Mouse (Mus musculus) heart, embryonic 10.5 days (tissue): ENCODE data around the gene Trpv2. TPM values are rescaled to one million over a fixed set of nuclear protein-coding genes. Genes with fewer than 3 reads are reported as not detected.
A peak's percentile ranks its signal among the peaks of the same experiment; 100 is the strongest.

ENCODE experiments used
- DNase-seq: peaks from one replicate; pipeline ENCODE4 v3.0.0-alpha.2; 2017; ENCODE audit warnings: low spot score
- H3K27ac ChIP-seq: fragments of 300-500 bp; sonication (generic); 2 replicates; pipeline ENCODE4 v1.5.1; 2016; ENCODE audit warnings: mild to moderate bottlenecking
- H3K27me3 ChIP-seq: fragments of 300-500 bp; sonication (generic); 2 replicates; pipeline ENCODE4 v1.6.1; 2016; ENCODE audit warnings: mild to moderate bottlenecking; ENCODE audit not compliant: poor library complexity, insufficient read depth, severe bottlenecking
- H3K36me3 ChIP-seq: fragments of 300-500 bp; sonication (generic); 2 replicates; pipeline ENCODE4 v1.6.1; 2016; ENCODE audit warnings: mild to moderate bottlenecking, moderate library complexity
- H3K4me1 ChIP-seq: fragments of 300-500 bp; sonication (generic); 2 replicates; pipeline ENCODE4 v1.6.1; 2016; ENCODE audit warnings: mild to moderate bottlenecking
- H3K4me3 ChIP-seq: fragments of 300-500 bp; sonication (generic); 2 replicates; pipeline ENCODE4 v1.5.1; 2016; ENCODE audit warnings: mild to moderate bottlenecking, moderate library complexity
- H3K9me3 ChIP-seq: fragments of 300-500 bp; sonication (generic); 2 replicates; pipeline ENCODE4 v1.6.1; 2016; ENCODE audit warnings: mild to moderate bottlenecking, moderate library complexity
- WGBS: fragments of 180-500 bp; shearing (Covaris S2); methylation state at CpG from one replicate; pipeline ENCODE4 v1.1.7; 2016; 5-methylcytosine and 5-hydroxymethylcytosine counted together
- polyA plus RNA-seq: library from polyadenylated mRNA; unstranded; fragments of >200 nt; fragmentation: Nextera tagmentation; extraction: Ambion mirVana; gene quantifications from 2 replicates; pipeline ENCODE4 v1.2.1, GENCODE M21; 2016

Trpv2 gene
- polyA plus RNA-seq, 1 experiment from 2014 or later = 4.2 TPM

DNA sequence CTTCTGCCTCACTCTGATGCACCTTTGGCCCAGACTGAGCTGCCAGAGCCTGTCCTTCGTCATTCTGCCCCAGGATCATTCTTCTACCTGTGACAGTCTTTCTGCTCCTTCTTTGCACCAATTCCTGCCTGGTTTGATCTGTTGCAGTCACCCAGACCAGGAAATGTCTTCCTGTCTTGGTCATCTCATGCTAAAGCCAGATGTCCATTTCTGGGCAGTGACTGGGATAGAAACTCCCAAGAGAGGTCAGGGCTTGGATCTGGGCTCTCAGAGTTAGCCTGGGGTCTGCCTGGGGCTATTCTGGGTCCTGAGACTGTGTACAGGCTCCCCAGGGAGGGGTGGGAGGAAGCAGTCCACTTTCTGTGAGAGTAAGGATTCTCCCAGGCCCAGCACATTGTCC, 8.1 kb upstream of the Trpv2 start:
- Histone ChIP-seq H3K27ac (no peak overlapping the region), H3K36me3 (no peaks in the 10 kb centered on the region), H3K27me3 (0 out of 2 replicates have a peak, but pooled peaks cover 6% of the 10 kb centered on the region), H3K9me3 (no peaks in the 10 kb centered on the region), H3K4me3 (no peak overlapping the region), H3K4me1 (peaks cover 9% of the 10 kb centered on the region; the same call in 1 of the 2 replicates)
- 28% methylated on average over 1 of the region's 1 CpGs for WGBS
- no peak for DNase-seq

DNA sequence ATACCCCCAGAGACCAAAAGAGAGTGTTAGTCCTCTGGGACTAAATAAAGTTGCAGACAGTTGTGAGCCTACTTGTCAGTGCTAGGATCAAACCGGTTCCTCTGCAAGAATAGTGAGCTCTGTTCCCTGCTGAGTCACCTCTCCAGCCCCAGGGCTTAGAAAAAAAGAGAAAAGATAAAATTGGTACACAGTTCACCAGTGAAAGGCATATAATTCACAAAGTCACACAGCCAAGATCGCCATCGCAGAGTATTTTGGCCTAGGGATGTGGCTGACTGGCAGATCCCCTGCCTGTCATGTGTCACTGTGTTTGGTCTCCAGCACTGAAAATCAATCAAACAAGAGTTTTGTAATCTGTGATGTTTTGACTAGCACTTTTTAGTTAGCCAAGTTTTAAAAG, 6.0 kb upstream of the Trpv2 start:
- Histone ChIP-seq H3K36me3 (no peaks in the 10 kb centered on the region), H3K4me3 (no peak overlapping the region), H3K9me3 (no peaks in the 10 kb centered on the region), H3K4me1 (peaks cover 9% of the 10 kb centered on the region; the same call in 1 of the 2 replicates), H3K27ac (no peak overlapping the region), H3K27me3 (no peaks in the 10 kb centered on the region)
- no peak for DNase-seq
- 72% methylated on average over 3 of the region's 3 CpGs for WGBS

DNA sequence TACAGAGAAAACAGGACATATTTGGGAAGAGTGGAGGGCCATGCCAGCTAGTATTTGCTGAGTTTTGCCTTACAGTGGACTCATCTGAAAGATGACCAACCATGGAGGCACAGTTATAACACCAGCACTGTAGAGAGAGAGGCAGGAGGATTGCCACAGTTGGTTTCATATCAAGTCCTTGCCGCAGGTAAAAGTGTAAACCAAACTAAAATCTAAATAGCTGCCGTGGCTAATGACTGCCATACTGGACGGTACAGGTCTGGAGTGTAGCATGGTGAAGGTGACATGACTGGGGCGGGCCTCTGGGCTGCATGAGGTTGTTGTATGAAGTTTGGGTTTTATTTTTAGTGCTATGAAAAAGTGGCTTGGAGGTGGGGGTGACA, 408 bp downstream of the Trpv2 start:
- WGBS = 78% methylated on average over 4 of the region's 4 CpGs

DNA sequence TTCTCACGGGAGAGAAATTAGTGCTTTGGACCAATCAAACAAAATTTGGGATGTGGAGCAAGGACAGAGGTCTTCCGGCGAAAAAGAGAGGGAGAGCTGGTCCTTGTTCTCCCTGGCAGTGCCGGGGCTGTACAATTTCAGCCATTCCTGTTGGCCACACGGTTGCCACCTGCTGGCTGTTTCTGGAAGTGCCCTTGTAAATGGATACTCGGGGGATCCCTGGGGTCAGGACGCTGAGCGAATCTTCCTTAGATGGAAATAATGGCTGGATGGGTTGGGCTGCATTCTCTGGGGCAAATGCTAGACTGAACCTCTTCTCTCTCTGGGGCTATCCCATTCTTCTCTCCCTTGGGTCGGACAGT, 992 bp downstream of the Trpv2 start:
- peak; percentile 92 for DNase-seq
- Histone ChIP-seq H3K9me3 (no peaks in the 10 kb centered on the region), H3K27ac (peak overlapping the region; percentile 84), H3K4me1 (peaks cover 18% of the 10 kb centered on the region), H3K4me3 (peak overlapping the region; percentile 72), H3K36me3 (no peaks in the 10 kb centered on the region), H3K27me3 (peaks cover 7% of the 10 kb centered on the region; the same call in 1 of the 2 replicates)
- WGBS = 3% methylated on average over 9 of the region's 9 CpGs

More for the DNA sequence above, 408 bp downstream of the Trpv2 start:
- Histone ChIP-seq H3K4me1 (peaks cover 18% of the 10 kb centered on the region), H3K4me3 (no peak overlapping the region), H3K36me3 (no peaks in the 10 kb centered on the region), H3K27me3 (peaks cover 7% of the 10 kb centered on the region; the same call in 1 of the 2 replicates), H3K27ac (no peak overlapping the region), H3K9me3 (no peaks in the 10 kb centered on the region)
- no peak for DNase-seq

DNA sequence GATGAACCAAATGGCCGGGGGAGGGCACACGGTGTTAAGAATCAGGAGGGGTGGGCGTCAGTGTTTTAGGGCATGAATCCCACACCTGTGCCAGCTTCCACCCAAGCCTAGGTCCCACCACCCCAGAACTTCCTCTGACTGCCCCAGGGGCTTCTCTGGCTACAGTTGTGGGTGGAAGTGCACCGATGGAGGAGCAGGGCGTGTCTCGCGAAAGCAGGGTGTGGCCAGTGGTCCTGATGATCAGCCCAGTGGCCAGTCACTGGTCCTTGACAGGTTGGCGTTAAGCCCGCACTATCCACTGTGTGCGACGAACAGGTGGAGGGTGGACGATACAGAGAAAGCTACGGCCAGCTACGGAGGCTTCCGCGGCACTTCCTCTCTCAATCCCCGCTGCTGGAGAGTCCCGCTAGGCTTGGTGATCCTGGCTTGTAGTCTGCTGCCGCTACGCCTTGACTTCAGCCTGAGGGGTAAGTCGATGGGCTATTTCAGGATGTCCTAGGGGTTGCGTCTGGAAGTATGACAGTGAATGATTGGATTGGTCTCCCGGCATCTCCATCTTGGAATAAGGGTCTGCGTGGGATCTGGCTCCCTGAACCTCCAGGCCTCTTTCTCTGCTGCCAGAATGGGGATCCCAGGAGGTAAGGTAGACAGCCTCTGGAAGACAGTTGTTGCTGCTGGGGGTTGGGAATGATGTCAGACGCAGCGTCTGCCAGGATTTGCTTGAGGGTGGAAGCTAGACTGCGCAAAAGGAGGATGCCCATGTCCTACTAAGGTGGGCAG, 1.6 kb downstream of the Trpv2 start:
- Histone ChIP-seq H3K4me3 (peak overlapping the region; percentile 72), H3K27me3 (peaks cover 7% of the 10 kb centered on the region; the same call in 1 of the 2 replicates), H3K27ac (peak overlapping the region; percentile 84), H3K9me3 (no peaks in the 10 kb centered on the region), H3K4me1 (peaks cover 18% of the 10 kb centered on the region), H3K36me3 (no peaks in the 10 kb centered on the region)
- WGBS = 5% methylated on average over 27 of the region's 27 CpGs
- DNase-seq = peak; percentile 80

DNA sequence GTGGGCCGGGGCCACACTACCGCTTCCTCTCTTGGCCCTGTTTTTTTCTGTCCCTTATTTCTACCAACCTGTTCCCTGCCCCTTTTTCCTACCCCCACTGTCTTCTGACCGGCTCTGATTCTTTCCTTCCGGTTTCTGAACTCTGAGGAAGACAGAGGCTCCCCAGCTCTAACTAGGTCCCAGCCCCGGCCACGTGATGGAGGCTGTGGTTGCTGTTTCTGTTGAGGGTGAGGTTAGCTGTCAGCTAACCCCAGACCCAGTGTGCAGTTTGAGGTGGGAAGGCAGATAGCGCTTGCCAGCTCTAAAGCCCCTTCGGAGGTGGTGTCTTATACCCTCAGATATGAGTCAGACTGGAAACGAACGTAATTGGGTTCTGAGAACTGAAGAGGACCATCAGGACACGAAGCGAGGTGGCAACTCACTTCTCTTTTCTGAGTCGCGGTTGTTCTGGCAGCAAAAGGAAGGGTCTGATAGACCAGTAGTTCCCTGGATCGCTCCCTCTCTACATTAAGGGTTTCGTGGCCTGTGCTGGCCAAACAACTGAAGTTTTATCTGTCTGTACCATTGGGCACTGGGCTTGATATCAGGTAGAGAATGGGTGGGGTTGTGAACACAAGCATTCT, 2.4 kb downstream of the Trpv2 start:
- WGBS = 41% methylated on average over 16 of the region's 16 CpGs
- no peaks in the 10 kb centered on the region for H3K36me3 ChIP-seq
- H3K27me3 ChIP-seq = peaks cover 7% of the 10 kb centered on the region; the same call in 1 of the 2 replicates

DNA sequence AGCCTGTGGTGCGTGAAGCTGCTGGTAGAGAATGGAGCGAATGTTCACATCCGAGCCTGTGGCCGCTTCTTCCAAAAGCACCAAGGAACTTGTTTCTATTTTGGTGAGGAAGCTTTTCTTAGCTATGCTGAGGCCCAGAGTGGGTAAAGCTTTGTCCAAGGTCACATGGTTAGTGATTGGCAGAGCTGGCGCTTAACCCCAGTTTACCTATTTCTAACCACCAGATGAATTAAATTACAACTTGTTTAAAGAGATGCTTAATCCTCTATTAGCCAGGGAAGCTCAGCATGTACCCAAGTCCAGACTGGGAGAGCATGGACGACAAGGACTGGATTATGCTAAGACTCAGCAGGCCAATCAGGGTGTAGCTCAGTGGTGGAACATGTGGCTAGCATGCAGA, 8.7 kb downstream of the Trpv2 start:
- no peak for DNase-seq
- Histone ChIP-seq H3K27ac (peak overlapping the region; percentile 69), H3K4me1 (peaks cover 8% of the 10 kb centered on the region), H3K4me3 (peak overlapping the region; percentile 17; the same call in 1 of the 2 replicates), H3K9me3 (no peaks in the 10 kb centered on the region), H3K36me3 (no peaks in the 10 kb centered on the region), H3K27me3 (no peaks in the 10 kb centered on the region)
- 70% methylated on average over 6 of the region's 6 CpGs for WGBS

More for the DNA sequence above, 2.4 kb downstream of the Trpv2 start:
- Histone ChIP-seq H3K27ac (no peak overlapping the region), H3K4me1 (peaks cover 18% of the 10 kb centered on the region), H3K9me3 (no peaks in the 10 kb centered on the region), H3K4me3 (peak overlapping the region; percentile 72)
- no peak for DNase-seq

DNA sequence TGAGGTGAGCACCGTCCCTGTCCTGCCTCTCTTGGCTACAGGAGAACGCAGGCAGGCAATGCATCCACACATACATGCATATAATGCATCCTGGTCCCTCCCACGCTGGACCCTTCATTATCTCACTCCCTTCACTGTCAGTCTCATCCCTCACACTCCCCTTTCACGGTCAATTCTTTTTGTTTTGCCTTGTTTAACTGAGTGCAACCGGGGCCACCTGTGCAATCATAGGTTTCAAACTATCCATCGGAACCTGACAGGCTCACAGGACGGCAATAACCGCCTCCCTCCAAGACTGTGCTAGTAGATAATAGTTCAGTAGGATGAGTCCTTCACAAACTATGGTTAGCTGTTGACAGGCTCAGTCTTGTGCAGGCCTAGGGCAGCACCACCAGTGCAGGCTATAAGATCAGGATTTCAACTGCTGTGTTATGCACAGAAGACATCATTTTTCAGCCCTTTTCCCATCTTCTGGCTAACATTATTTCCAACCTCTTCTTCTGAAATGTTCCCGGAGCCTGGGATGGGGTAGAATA, 10.5 kb downstream of the Trpv2 start:
- no peak for DNase-seq
- Histone ChIP-seq H3K9me3 (no peaks in the 10 kb centered on the region), H3K4me1 (peaks cover 8% of the 10 kb centered on the region), H3K27me3 (no peaks in the 10 kb centered on the region), H3K36me3 (no peaks in the 10 kb centered on the region), H3K4me3 (no peak overlapping the region), H3K27ac (no peak overlapping the region)
- WGBS = 79% methylated on average over 9 of the region's 9 CpGs

DNA sequence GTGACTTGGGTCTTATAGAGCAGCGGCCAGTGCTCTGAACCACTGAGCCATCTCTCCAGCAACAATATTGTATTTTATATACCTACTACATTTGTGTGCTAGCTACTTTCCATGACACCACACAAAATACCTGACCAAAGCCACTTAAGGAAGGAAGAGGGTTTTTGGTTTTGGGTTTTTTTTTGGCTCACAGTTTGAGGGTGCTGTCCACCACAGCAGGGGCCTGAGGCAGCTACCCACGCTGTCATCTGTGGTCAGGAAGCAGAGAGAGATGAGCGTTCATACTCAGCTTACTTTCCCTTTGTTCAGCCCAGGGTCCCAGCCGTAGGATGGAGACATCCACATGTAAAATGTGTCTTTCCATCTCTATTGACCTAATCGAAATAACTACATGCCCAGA, 12.7 kb downstream of the Trpv2 start:
- no peak overlapping the region for H3K4me3 ChIP-seq
- DNase-seq = no peak
- H3K36me3 ChIP-seq = no peaks in the 10 kb centered on the region
- H3K9me3 ChIP-seq = no peaks in the 10 kb centered on the region
- peaks cover 21% of the 10 kb centered on the region for H3K4me1 ChIP-seq
- H3K27me3 ChIP-seq = no peaks in the 10 kb centered on the region
- 78% methylated on average over 5 of the region's 5 CpGs for WGBS
- H3K27ac ChIP-seq = no peak overlapping the region

DNA sequence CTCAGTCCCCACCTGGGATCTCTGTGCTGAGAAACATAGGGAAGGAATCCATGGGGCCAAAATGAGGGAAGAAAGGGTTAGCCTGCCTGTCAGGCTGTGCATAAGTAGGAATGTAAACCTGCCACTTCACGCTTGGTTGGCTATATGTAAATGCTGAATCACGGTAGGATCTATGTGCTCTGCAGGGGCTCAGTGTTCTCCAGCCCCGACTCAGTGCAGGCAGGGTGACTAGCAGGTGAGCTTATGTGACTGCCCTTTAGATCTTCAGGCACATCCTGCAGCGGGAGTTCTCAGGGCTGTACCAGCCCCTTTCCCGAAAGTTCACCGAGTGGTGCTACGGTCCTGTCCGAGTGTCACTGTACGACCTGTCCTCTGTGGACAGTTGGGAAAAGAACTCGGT, 15.1 kb downstream of the Trpv2 start:
- Histone ChIP-seq H3K4me3 (no peak overlapping the region), H3K27me3 (no peaks in the 10 kb centered on the region), H3K36me3 (no peaks in the 10 kb centered on the region), H3K4me1 (peaks cover 24% of the 10 kb centered on the region), H3K27ac (no peak overlapping the region), H3K9me3 (no peaks in the 10 kb centered on the region)
- no peak for DNase-seq
- 85% methylated on average over 10 of the region's 10 CpGs for WGBS

DNA sequence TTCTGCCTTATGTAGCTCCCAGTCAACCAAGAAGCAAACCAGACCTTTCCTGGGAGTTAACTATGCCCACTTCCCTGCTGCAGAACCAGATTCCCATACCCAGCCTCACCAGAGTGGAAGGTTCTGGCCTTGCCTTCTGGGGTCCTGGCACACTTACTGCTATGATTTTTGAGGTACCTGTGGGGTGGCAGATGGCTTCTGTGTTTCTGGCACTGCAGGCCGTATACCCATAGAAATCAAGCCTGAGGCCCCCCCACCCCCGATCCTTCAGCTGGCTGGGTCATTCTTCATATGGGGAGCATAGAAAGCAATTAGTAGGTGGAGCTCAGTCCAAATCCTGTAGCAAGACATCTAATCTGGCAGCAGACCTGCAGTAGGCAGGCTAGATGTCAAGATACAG, 16.7 kb downstream of the Trpv2 start:
- peak overlapping the region; percentile 11; the same call in 1 of the 2 replicates for H3K27ac ChIP-seq
- WGBS = 85% methylated on average over 2 of the region's 2 CpGs
- peaks cover 26% of the 10 kb centered on the region for H3K4me1 ChIP-seq
- H3K27me3 ChIP-seq = no peaks in the 10 kb centered on the region
- no peaks in the 10 kb centered on the region for H3K9me3 ChIP-seq
- no peaks in the 10 kb centered on the region for H3K36me3 ChIP-seq
- no peak for DNase-seq
- no peak overlapping the region for H3K4me3 ChIP-seq

DNA sequence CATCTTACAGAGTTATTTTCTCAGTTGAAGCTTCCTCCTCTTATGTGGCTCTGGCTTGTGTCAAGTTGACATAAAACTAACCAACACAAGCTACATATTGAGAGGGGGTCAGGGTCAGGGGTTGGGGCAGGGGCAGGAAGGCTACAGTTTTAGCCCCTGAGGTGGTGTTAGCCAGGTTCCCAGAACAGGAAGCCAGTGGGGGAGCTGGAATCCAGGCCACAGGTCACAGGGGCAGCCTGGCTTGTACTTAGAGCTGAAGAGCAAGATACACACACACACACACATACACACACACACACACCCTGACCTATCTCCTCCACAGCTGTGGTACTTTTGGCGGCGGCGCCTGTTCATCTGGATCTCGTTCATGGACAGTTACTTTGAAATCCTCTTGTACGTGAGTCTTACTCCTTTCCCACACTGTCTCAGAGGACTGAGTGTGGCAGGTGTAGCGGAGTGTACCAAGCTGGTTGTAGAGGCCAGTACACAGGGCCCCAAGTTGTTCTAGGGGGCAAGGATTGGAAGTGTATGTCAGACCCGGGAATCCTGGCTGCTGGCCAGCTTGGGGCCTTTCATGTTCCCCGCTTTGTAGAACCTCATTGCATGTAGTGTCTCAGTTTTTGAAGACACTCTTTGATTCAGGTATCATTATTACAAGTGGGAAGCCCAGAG, 17.8 kb downstream of the Trpv2 start:
- H3K36me3 ChIP-seq = no peaks in the 10 kb centered on the region
- peak overlapping the region; percentile 22; the same call in 1 of the 2 replicates for H3K4me3 ChIP-seq
- peaks cover 26% of the 10 kb centered on the region for H3K4me1 ChIP-seq
- no peak for DNase-seq
- WGBS = 53% methylated on average over 8 of the region's 8 CpGs
- H3K9me3 ChIP-seq = no peaks in the 10 kb centered on the region
- peak overlapping the region; percentile 23; the same call in 1 of the 2 replicates for H3K27ac ChIP-seq
- H3K27me3 ChIP-seq = no peaks in the 10 kb centered on the region
